Mouse (Mus musculus) neural tube, embryonic 12.5 days (tissue): ENCODE results near the gene Platr17. TPM values are rescaled to one million over a fixed set of nuclear protein-coding genes. Genes with fewer than 3 reads are reported as not detected.
"Not testable (repeated sequence)": the region's sequence is repeated elsewhere in the genome, so short reads cannot be mapped to it uniquely, and the experiment has no call there.

ENCODE experiments used
- ATAC-seq: fragments of 200-750 bp; cut with Nextera tagmentation; 2 replicates; pipeline ENCODE4 v1.8.0; 2017; ENCODE audit warnings: low read depth, mild to moderate bottlenecking, moderate TSS enrichment, moderate library complexity; ENCODE audit not compliant: low FRiP score
- H3K27ac ChIP-seq: fragments of 300-500 bp; sonication (generic); 2 replicates; pipeline ENCODE4 v1.5.1; 2016
- H3K27me3 ChIP-seq: fragments of 300-500 bp; sonication (generic); replicated peaks from 2 replicates; pipeline ENCODE4 v1.6.1; 2016; ENCODE audit warnings: mild to moderate bottlenecking
- H3K36me3 ChIP-seq: fragments of 300-500 bp; sonication (generic); 2 replicates; pipeline ENCODE4 v1.6.1; 2016; ENCODE audit warnings: mild to moderate bottlenecking
- H3K4me1 ChIP-seq: fragments of 300-500 bp; sonication (generic); 2 replicates; pipeline ENCODE4 v1.6.1; 2016
- H3K4me2 ChIP-seq: fragments of 300-500 bp; sonication (generic); replicated peaks from 2 replicates; pipeline ENCODE4 v1.6.1; 2016; ENCODE audit warnings: mild to moderate bottlenecking
- H3K4me3 ChIP-seq: fragments of 300-500 bp; sonication (generic); 2 replicates; pipeline ENCODE4 v1.5.1; 2016
- H3K9ac ChIP-seq: fragments of 300-500 bp; sonication (generic); 2 replicates; pipeline ENCODE4 v1.6.1; 2016; ENCODE audit warnings: mild to moderate bottlenecking
- H3K9me3 ChIP-seq: fragments of 300-500 bp; sonication (generic); 2 replicates; pipeline ENCODE4 v1.6.1; 2016; ENCODE audit warnings: mild to moderate bottlenecking
- WGBS: fragments of 180-500 bp; shearing (Covaris S2); methylation state at CpG from one replicate; pipeline ENCODE4 v1.1.7; 2016; 5-methylcytosine and 5-hydroxymethylcytosine counted together
- polyA plus RNA-seq: library from polyadenylated mRNA; unstranded; fragments of >200 nt; fragmentation: Nextera tagmentation; extraction: Ambion mirVana; gene quantifications from 2 replicates; pipeline ENCODE4 v1.2.1, GENCODE M21; 2016

Platr17 gene
- polyA plus RNA-seq, 1 experiment from 2014 or later: not detected

DNA sequence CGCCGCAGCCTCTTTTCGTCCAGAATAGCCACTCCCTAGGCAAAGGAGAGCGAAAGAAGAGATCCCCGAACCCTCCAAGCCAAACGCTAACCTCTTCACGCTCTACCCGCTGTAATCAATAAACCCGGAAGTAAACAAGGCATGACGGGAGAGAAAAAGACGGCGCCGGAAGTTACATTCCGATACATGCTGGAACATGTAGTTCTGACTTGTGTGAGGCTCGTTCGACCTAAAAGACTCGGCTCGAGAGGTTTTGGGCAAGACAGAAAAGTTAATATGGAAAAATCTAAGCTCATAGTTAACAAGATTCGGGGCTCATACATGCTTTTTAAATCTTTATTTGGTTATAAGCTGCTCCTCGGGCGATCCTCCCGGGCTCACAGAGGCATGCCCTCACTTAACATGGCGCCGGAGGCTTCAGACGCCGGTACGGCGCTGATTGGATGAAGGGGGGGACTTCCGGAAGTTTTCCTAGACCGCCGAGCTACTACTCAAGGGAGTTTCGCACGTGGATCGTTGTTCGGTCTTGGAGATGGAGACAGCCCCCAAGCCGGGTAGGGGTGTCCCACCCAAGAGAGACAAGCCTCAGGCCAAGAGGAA, 35.4 kb downstream of the Platr17 start, which contains the start of the genes Pfdn6 and Wdr46:
Gene Pfdn6, minus strand, starts transcription at position 138 of the 600 bp plus-strand sequence.
Gene Wdr46, plus strand, starts transcription at position 455 of the 600 bp plus-strand sequence.
- Histone ChIP-seq H3K4me2 (peak within 1 kb of the TSS; percentile 99), H3K4me3 (peak within 1 kb of the TSS; percentile 89), H3K27me3 (no peaks in the 10 kb centered on the region), H3K36me3 (peaks cover 49% of the 10 kb centered on the region), H3K4me1 (peaks cover 28% of the 10 kb centered on the region), H3K9me3 (no peaks in the 10 kb centered on the region), H3K9ac (peak within 1 kb of the TSS; percentile 83), H3K27ac (no peak within 1 kb of the TSS)
- peak; percentile 85 for ATAC-seq
- WGBS: under 1% methylated on average over 36 of the region's 36 CpGs

DNA sequence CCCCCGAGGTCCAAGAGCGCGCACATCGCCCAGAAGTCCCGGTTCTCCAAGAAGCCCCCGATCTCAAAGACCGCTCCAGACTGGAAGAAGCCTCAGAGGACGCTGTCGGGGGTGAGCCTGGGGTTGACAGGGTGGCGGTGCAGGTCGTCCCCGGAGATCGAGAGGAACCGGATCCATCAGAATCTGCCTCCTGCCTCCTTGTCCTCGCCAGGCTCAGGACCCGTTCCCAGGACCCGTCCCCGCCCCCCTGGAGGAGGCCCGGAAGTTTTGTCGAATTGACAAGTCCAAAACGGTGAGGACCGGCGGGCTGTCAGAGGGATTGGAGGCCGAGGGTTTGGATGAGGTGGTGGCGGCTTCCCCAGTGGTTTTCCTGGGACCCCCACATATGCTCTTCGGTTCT, 36.0 kb downstream of the Platr17 start:
- Histone ChIP-seq H3K4me2 (peak overlapping the region; percentile 99), H3K27me3 (no peaks in the 10 kb centered on the region), H3K36me3 (peaks cover 48% of the 10 kb centered on the region), H3K9ac (peak overlapping the region; percentile 76), H3K4me1 (peaks cover 28% of the 10 kb centered on the region), H3K27ac (no peak overlapping the region), H3K9me3 (no peaks in the 10 kb centered on the region), H3K4me3 (peak overlapping the region; percentile 89)
- no peak for ATAC-seq
- 4% methylated on average over 26 of the region's 26 CpGs for WGBS

DNA sequence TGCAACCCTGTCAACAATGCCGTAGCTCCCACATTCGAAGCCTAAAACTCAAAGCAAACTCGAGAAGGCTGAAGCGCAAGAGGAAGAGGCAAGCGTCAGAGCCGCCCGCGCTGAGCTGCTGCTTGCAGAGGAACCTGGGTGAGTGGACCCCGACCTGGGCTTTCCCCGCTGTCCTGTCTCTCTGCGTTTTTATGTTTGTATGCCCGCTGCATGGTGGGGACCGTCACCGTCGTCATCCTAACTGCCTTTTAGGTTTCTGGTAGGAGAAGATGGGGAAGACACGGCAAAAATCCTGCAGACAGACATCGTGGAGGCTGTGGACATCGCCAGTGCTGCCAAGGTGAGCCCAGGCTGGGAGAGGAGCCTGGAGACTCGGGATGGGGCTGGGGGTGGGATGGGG, 36.4 kb downstream of the Platr17 start:
- ATAC-seq: no peak
- WGBS: 56% methylated on average over 19 of the region's 19 CpGs
- peaks cover 51% of the 10 kb centered on the region for H3K36me3 ChIP-seq

DNA sequence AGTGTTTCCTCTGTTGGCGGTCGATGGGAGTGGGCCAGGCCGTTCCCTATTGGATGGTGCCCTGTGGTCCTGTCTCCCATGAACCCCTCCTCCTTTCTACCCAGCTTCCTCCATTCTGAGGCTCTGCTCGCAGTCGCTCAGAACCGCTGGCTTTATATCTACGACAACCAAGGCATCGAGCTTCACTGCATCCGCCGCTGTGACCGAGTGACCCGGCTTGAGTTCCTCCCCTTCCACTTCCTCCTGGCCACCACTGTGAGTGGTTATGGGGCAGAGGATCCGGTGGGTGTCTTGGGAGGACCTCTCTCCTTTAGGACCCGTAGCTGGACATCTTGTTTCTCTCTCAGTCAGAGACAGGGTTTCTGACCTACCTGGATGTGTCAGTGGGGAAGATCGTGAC, 38.5 kb downstream of the Platr17 start:
- no peak overlapping the region for H3K4me3 ChIP-seq
- peaks cover 28% of the 10 kb centered on the region for H3K4me1 ChIP-seq
- ATAC-seq: no peak
- H3K9ac ChIP-seq: no peak overlapping the region
- no peaks in the 10 kb centered on the region for H3K27me3 ChIP-seq
- H3K9me3 ChIP-seq: no peaks in the 10 kb centered on the region
- peaks cover 54% of the 10 kb centered on the region for H3K36me3 ChIP-seq
- 95% methylated on average over 15 of the region's 15 CpGs for WGBS
- no peak overlapping the region for H3K27ac ChIP-seq
- no peak overlapping the region for H3K4me2 ChIP-seq

More for the DNA sequence above, 36.4 kb downstream of the Platr17 start:
- Histone ChIP-seq H3K9ac (peak overlapping the region; percentile 76), H3K27ac (no peak overlapping the region), H3K4me2 (peak overlapping the region; percentile 99), H3K27me3 (no peaks in the 10 kb centered on the region), H3K9me3 (no peaks in the 10 kb centered on the region), H3K4me3 (peak overlapping the region; percentile 89), H3K4me1 (peaks cover 28% of the 10 kb centered on the region)

DNA sequence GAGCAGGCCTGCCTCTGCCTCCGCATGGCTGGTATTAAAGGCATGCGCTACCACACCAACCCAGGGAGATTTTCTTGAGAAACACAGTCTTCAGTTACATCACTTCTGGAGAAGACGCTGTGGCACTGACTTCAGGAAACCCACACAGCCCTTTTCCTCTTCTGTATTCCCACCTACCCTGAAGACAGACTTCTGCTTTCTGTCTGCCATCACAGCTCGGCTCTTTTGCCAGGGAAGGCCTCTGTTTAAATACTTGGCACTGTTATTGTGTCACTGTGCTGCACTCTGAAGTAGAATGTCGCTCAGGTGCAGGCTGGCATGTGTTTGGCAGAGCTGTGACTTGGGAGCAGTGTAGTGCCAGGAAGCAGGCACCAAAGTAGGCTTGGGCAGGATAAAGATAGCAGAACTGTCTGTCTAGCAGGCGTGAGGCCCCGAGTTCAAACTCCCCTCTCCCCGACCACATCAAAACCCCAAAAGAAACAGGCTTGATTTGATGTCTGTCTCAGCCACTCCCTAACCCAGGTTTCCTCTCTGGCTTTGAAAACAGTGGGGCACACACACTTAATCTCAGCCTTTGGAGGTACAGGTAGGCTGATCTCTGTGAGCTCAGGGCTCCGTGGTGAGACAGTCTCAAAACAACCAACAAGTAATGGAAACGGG, 42.6 kb downstream of the Platr17 start:
- no peak overlapping the region for H3K9ac ChIP-seq
- H3K9me3 ChIP-seq: no peaks in the 10 kb centered on the region
- no peak overlapping the region for H3K4me2 ChIP-seq
- peaks cover 29% of the 10 kb centered on the region for H3K4me1 ChIP-seq
- no peak overlapping the region for H3K27ac ChIP-seq
- no peaks in the 10 kb centered on the region for H3K27me3 ChIP-seq
- peaks cover 78% of the 10 kb centered on the region for H3K36me3 ChIP-seq
- 92% methylated on average over 10 of the region's 10 CpGs for WGBS
- no peak overlapping the region for H3K4me3 ChIP-seq
- no peak for ATAC-seq

DNA sequence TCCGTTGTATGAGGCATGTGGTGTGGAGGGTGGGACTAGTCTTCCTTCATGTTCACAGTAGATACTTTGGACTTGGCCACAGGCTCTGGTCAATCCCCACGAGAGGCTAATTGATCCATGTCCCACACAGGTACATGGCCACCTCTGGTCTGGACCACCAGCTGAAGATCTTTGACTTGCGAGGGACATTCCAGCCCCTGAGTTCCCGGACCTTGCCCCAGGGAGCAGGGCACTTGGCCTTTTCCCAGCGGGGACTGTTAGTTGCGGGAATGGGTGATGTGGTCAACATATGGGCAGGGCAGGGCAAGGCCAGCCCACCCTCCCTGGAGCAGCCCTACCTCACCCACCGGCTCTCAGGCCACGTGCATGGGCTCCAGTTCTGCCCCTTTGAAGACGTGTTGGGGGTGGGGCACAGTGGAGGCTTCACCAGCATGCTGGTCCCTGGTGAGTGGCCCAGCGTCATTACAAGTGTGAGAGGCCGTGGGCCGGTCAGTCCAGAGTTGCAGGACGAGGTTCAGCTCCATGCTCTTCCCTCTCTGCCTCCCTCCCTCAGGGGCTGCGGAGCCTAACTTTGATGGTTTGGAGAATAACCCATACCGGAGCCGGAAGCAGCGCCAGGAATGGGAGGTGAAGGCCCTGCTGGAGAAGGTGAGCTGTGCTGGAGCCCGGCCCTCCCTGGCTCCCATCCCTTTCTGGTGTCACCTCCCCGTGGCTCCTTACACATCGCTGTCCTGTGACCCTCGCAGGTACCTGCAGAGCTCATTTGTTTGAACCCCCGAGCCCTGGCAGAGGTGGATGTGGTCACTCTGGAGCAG, 43.4 kb downstream of the Platr17 start:
- WGBS: 85% methylated on average over 22 of the region's 22 CpGs
- H3K4me3 ChIP-seq: no peak overlapping the region
- no peaks in the 10 kb centered on the region for H3K27me3 ChIP-seq
- no peak overlapping the region for H3K27ac ChIP-seq
- no peak overlapping the region for H3K9ac ChIP-seq
- H3K4me1 ChIP-seq: peaks cover 37% of the 10 kb centered on the region
- H3K36me3 ChIP-seq: peaks cover 79% of the 10 kb centered on the region
- no peak overlapping the region for H3K4me2 ChIP-seq
- H3K9me3 ChIP-seq: no peaks in the 10 kb centered on the region
- no peak for ATAC-seq

DNA sequence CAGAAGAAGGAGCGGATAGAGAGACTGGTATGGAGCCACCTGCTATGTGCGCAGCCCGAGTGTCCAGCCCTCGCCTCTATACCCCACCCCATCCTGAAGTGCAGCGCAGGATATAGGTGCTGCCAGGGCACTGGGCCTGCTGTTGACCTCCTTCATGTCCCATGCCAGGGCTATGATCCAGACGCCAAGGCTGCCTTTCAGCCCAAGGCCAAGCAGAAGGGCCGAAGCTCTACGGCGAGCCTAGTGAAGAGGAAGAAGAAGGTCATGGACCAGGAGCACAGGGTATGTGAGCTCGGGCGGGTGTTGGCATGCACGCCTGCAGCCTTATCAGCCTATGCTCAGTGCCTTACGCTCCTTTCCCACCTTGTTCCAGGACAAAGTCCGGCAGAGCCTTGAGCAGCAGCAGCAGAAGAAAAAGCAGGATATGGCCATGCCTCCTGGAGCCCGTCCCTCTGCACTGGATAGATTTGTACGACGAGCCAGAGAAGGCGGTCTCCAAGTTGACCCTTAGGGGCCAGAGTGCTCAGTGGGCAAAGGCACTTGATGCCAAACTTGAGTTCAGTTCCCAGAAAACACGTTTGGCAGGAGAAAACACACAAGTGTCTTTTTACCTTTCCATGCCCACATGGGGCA, 44.1 kb downstream of the Platr17 start:
- 92% methylated on average over 19 of the region's 19 CpGs for WGBS
- ATAC-seq: no peak
- Histone ChIP-seq H3K4me3 (no peak overlapping the region), H3K36me3 (peaks cover 78% of the 10 kb centered on the region), H3K9me3 (no peaks in the 10 kb centered on the region), H3K9ac (no peak overlapping the region), H3K4me1 (peaks cover 44% of the 10 kb centered on the region), H3K4me2 (no peak overlapping the region), H3K27me3 (no peaks in the 10 kb centered on the region), H3K27ac (no peak overlapping the region)

DNA sequence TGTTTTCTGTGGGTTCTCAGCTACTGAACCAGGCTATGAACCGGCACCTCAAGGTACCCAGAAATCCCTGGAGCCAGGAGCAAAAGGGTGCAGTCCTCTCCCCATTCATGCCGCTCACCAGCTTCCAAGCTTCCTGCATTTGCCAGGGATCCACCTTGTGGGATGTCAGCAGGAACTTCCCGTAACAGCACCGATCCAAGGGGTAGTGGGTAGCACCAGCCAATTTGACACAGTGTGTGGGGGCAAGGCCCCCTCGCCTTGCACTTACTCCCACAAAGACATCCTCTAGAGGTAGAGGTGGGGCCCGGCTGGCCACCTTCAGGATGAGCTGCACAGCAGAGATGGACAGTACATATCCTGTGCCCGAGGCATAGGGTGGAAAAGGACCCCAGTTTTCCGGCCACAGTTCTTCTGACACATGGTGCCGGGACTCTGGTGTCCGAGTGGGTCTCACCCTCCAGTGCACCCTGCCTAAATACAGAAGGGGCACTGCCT, 45.2 kb downstream of the Platr17 start:
- H3K36me3 ChIP-seq: peaks cover 74% of the 10 kb centered on the region
- WGBS: 71% methylated on average over 10 of the region's 10 CpGs
- ATAC-seq: no peak

DNA sequence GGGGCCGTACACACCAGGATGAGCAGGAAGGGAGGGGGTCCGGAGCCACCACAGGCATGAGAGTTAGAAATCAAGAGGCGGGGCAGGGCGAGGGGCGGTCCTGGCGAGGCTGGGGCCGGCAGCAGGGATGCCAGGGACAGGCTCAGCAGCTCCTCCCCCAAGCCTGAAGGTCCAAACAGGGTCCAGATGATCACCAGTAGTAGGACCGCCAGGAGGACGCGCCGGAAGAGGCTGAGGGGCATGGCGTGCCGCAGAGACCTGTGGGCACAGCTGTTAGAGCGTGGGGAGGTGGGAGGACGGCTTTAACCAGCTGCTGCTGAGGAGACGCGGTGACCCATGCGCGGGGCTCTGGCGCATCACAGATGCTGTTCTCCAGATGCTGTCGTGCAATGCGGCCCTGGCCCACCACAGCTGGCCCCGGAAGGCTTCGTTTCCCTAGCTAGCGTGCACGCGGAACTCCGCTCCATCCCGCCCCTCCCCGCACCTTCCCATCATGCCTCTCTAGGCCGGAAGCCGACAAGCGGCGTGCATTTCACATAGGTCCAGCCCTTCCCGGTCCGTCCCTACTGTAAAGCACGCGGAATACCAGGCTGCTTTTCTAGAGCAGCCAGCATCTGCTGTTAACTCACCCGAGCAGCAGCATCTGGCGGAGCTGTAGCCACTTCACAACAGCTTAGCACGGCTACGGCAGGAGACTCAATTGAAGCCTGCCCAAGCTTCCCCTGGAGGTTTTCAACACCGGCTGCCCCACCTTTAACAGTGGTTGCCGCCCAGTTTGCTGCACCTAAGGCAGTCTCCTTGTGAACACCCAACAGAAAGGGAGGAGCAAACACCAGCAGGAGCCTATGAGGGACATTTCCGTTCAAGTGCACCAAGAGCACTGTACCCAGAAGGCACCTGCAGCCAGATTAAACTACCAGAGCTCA, 46.3 kb downstream of the Platr17 start, which contains the start of gene B3galt4:
Gene B3galt4, minus strand, starts transcription at position 468 of the 926 bp plus-strand sequence.
- H3K27me3 ChIP-seq: no peaks in the 10 kb centered on the region
- ATAC-seq: peak; percentile 61
- no peaks in the 10 kb centered on the region for H3K9me3 ChIP-seq
- H3K9ac ChIP-seq: peak within 1 kb of the TSS; percentile 60
- WGBS: 1% methylated on average over 45 of the region's 45 CpGs
- H3K4me1 ChIP-seq: peaks cover 52% of the 10 kb centered on the region
- peaks cover 64% of the 10 kb centered on the region for H3K36me3 ChIP-seq
- peak within 1 kb of the TSS; percentile 88 for H3K4me2 ChIP-seq
- H3K27ac ChIP-seq: peak within 1 kb of the TSS; percentile 75
- H3K4me3 ChIP-seq: peak within 1 kb of the TSS; percentile 41

More for the DNA sequence above, 45.2 kb downstream of the Platr17 start:
- peak overlapping the region; percentile 60 for H3K9ac ChIP-seq
- 0 out of 2 replicates have a peak overlapping the region, but pooled peaks have one; percentile 75 for H3K27ac ChIP-seq
- H3K27me3 ChIP-seq: no peaks in the 10 kb centered on the region
- H3K4me3 ChIP-seq: peak overlapping the region; percentile 41
- peaks cover 52% of the 10 kb centered on the region for H3K4me1 ChIP-seq
- H3K4me2 ChIP-seq: peak overlapping the region; percentile 88
- no peaks in the 10 kb centered on the region for H3K9me3 ChIP-seq

DNA sequence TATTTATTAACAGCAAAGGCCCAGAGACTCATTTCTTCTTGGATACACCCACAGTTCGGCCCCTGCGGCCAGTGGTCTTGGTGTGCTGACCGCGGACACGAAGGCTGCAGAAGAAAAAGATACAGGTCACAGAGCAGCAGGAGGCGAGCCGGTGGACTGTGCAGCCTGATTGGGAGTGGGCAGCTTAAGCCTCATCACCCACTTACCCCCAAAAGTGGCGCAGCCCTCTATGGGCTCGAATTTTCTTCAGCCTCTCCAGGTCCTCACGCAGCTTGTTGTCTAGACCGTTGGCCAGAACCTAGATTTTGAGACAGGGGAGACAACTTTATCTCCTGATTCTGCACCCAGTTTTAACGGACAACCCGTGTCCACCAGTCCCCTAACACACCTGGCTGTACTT, 47.1 kb downstream of the Platr17 start:
- H3K27ac ChIP-seq, ATAC-seq, H3K27me3 ChIP-seq, H3K9me3 ChIP-seq: not testable (repeated sequence)
- peaks cover 58% of the 10 kb centered on the region for H3K36me3 ChIP-seq
- H3K4me1 ChIP-seq: peaks cover 58% of the 10 kb centered on the region
- H3K4me2 ChIP-seq: peak overlapping the region; percentile 88
- H3K4me3 ChIP-seq: peak overlapping the region; percentile 41; the same call in 1 of the 2 replicates
- 77% methylated on average over 13 of the region's 13 CpGs for WGBS
- H3K9ac ChIP-seq: peak overlapping the region; percentile 60; the same call in 1 of the 2 replicates

DNA sequence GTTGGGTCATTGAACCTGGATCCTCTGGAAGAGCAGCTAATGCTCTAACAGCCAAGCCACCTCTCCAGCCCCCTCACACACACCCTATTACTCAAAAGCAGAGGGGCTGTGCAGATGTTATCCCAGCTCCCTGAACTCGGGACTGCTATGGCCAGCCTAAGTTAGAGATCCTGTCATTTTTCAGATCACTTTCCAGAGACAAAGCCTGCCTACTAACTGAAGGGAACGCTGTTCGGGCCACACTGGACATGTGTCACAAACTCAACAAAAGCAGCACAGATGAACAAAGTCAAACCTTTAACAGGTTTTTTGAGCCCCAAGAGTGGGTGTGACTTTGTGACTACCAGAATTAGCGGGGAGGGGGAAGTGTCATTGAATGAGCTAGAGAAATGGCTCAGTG, 47.9 kb downstream of the Platr17 start:
- H3K4me2 ChIP-seq: no peak overlapping the region; the same call in 1 of the 2 replicates
- ATAC-seq: no peak
- peaks cover 52% of the 10 kb centered on the region for H3K36me3 ChIP-seq
- H3K9ac ChIP-seq: no peak overlapping the region
- no peak overlapping the region for H3K4me3 ChIP-seq
- H3K27me3 ChIP-seq: no peaks in the 10 kb centered on the region
- H3K4me1 ChIP-seq: peaks cover 58% of the 10 kb centered on the region
- WGBS: 76% methylated on average over 4 of the region's 4 CpGs
- no peaks in the 10 kb centered on the region for H3K9me3 ChIP-seq
- no peak overlapping the region for H3K27ac ChIP-seq
